Mouse (Mus musculus): ENCODE data around the gene Cntn5.

GRCm38 (mm10) chr9:10412075-10412474, 492.5 kb downstream of the Cntn5 start:
- no peak for TF ChIP-seq CTCF (IDR thresholded peaks at IDR 0.05; ENCODE audit: borderline replicate concordance, insufficient read depth, low read length)
- TF ChIP-seq POLR2A (IDR thresholded peaks at IDR 0.05; ENCODE audit: low read depth, low read length), result no peak
